Mouse (Mus musculus): ENCODE results near the gene Ube2d2b. TPM values are rescaled to one million over a fixed set of nuclear protein-coding genes. Genes with fewer than 3 reads are reported as not detected.
A peak's percentile ranks its signal among the peaks of the same experiment; 100 is the strongest.

The Ube2d2b gene
- polyA plus RNA-seq (2012; rRNA removed) = not detected in 2 replicates

GRCm38 (mm10) chr5:107829998-107830560, at the start of gene Ube2d2b:
TSS of gene Ube2d2b (plus strand) at chr5:107830099.
- TF ChIP-seq CTCF (IDR thresholded peaks at IDR 0.05; ENCODE audit: insufficient read depth, low read length) (no peak), POLR2A (IDR thresholded peaks at IDR 0.05; ENCODE audit: borderline replicate concordance, extremely low read depth, low read depth, low read length) (no peak)
- H3K4me1 ChIP-seq (ENCODE audit: control insufficient read depth, insufficient read depth, low read length) = peaks cover 5% of the 10 kb centered on the region; the same call in 1 of the 2 replicates
- no peak for DNase-seq
- no peak within 1 kb of the TSS for H3K4me3 ChIP-seq (replicated peaks; ENCODE audit: extremely low read depth, low read depth, low read length)
- 94% methylated on average over 22 of the region's 22 CpGs for WGBS

DNA sequence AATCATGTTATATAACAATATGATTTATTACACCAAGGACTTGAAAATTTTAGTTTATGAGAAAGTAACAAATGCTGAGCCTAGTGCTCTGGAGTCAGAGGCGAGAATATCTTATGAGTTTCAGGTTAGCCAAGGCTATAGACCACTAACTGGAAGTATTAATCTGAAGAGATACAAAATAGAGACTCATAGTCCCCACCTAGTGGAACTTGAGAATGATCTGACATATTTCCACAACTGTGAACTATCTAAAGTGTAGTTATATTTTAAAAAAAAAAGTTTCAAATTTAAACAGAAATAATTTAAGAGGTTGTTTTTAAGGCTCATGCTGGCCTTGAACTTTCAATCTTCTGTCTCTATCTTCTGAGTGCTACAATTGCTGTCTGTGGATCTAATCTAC, 47.5 kb upstream of the Ube2d2b start:
- Histone ChIP-seq H3K4me1 (ENCODE audit: control insufficient read depth, insufficient read depth, low read length) (no peaks in the 10 kb centered on the region), H3K4me3 (replicated peaks; ENCODE audit: extremely low read depth, low read depth, low read length) (no peak overlapping the region)
- 86% methylated on average over 1 of the region's 1 CpGs for WGBS
- TF ChIP-seq CTCF (IDR thresholded peaks at IDR 0.05; ENCODE audit: insufficient read depth, low read length) = no peak
- no peak for TF ChIP-seq POLR2A (IDR thresholded peaks at IDR 0.05; ENCODE audit: borderline replicate concordance, extremely low read depth, low read depth, low read length)
- no peak for DNase-seq

DNA sequence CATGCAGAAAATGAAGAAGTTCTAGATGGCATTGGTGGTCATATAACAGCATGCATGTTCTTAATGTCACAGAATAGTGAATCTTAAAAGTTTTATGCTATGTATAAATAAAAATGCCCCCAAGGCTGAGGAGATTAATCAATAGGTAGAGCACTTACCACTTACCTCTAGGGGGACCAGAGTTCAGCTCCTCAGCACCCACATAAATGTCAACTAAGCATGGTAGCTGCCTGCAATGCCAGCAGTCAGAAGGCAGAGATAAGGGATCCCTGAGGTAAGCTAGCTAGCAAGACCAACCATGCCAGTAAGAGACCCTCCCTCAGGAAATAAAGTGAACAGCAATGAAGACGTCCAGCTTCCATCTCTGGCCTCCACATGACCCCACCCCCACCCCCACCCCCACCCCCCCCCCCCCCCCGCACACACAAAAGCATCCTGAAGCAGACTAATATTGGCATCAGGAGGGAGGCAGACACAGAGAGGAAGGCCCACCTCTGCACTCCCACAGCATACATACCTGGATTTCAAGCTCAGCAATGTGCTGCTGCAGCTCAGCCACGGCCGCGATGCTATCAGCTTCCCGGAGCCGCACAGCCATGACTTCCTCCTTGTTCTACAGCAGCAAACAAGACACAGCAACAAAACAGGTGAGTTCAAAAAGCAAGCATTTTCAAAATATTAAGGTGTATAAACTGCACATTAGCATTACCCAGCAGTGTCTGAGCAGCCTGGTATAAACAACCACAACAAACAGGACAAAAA, 42.0 kb upstream of the Ube2d2b start:
- WGBS = 82% methylated on average over 7 of the region's 7 CpGs
- H3K4me1 ChIP-seq (ENCODE audit: control insufficient read depth, insufficient read depth, low read length) = no peaks in the 10 kb centered on the region; the same call in 1 of the 2 replicates
- DNase-seq = no peak
- no peak overlapping the region for H3K4me3 ChIP-seq (replicated peaks; ENCODE audit: extremely low read depth, low read depth, low read length)
- no peak for TF ChIP-seq CTCF (IDR thresholded peaks at IDR 0.05; ENCODE audit: insufficient read depth, low read length)
- TF ChIP-seq POLR2A (IDR thresholded peaks at IDR 0.05; ENCODE audit: borderline replicate concordance, extremely low read depth, low read depth, low read length) = no peak

GRCm38 (mm10) chr5:107789492-107789891, 40.4 kb upstream of the Ube2d2b start:
- no peak for DNase-seq
- 64% methylated on average over 5 of the region's 5 CpGs for WGBS
- TF ChIP-seq POLR2A (IDR thresholded peaks at IDR 0.05; ENCODE audit: borderline replicate concordance, extremely low read depth, low read depth, low read length) (no peak), CTCF (IDR thresholded peaks at IDR 0.05; ENCODE audit: insufficient read depth, low read length) (peak; percentile 68)
- Histone ChIP-seq H3K4me1 (ENCODE audit: control insufficient read depth, insufficient read depth, low read length) (no peaks in the 10 kb centered on the region; the same call in 1 of the 2 replicates), H3K4me3 (replicated peaks; ENCODE audit: extremely low read depth, low read depth, low read length) (no peak overlapping the region)

DNA sequence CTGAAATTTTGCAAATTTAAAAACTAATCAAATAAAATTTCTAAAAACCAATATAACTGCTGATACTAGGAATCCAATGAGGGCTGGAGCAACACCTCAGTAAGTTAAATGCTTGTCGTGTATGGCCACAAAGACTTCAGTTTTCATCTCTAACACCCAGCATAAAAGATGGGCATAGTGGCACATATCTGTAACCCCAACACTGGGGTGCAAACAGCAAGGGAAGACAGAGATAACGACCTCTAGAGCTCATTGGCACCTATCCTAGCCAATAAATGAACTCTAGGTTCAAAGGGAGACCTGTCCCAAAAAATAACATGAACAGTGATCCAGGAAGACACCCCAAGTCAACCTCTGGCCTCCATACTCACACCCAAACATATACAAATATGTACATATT, 37.9 kb upstream of the Ube2d2b start:
- TF ChIP-seq CTCF (IDR thresholded peaks at IDR 0.05; ENCODE audit: insufficient read depth, low read length) (no peak), POLR2A (IDR thresholded peaks at IDR 0.05; ENCODE audit: borderline replicate concordance, extremely low read depth, low read depth, low read length) (no peak)
- no peak for DNase-seq
- H3K4me3 ChIP-seq (replicated peaks; ENCODE audit: extremely low read depth, low read depth, low read length) = no peak overlapping the region
- 93% methylated on average over 2 of the region's 2 CpGs for WGBS
- no peaks in the 10 kb centered on the region; the same call in 1 of the 2 replicates for H3K4me1 ChIP-seq (ENCODE audit: control insufficient read depth, insufficient read depth, low read length)

DNA sequence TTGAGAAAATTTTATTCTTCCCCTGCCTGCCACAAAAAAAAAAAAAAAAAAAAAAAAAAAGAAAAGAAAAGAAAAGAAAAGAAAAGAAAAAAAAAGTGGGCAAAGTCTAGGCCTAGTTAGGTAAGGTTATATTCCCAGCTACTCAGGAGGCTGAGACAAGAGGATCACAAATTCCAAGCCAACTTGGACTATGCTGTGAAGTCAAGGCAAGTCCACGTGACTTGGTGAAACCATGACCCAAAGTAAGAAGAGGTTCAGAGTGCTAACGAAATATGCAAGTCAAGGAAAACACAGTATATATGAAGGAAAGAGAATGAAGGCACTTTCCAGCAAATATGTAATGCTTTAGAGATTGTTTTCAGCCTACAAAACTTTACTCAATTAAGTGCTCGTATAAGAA, 37.4 kb upstream of the Ube2d2b start:
- Histone ChIP-seq H3K4me3 (replicated peaks; ENCODE audit: extremely low read depth, low read depth, low read length) (no peak overlapping the region), H3K4me1 (ENCODE audit: control insufficient read depth, insufficient read depth, low read length) (no peaks in the 10 kb centered on the region; the same call in 1 of the 2 replicates)
- 79% methylated on average over 3 of the region's 3 CpGs for WGBS
- DNase-seq = no peak
- TF ChIP-seq POLR2A (IDR thresholded peaks at IDR 0.05; ENCODE audit: borderline replicate concordance, extremely low read depth, low read depth, low read length) = no peak
- TF ChIP-seq CTCF (IDR thresholded peaks at IDR 0.05; ENCODE audit: insufficient read depth, low read length) = no peak

GRCm38 (mm10) chr5:107793258-107793657, 36.6 kb upstream of the Ube2d2b start:
- 34% methylated on average over 3 of the region's 3 CpGs for WGBS
- Histone ChIP-seq H3K4me3 (replicated peaks; ENCODE audit: extremely low read depth, low read depth, low read length) (no peak overlapping the region), H3K4me1 (ENCODE audit: control insufficient read depth, insufficient read depth, low read length) (no peaks in the 10 kb centered on the region; the same call in 1 of the 2 replicates)
- peak; percentile 25 for DNase-seq
- TF ChIP-seq POLR2A (IDR thresholded peaks at IDR 0.05; ENCODE audit: borderline replicate concordance, extremely low read depth, low read depth, low read length) = no peak
- no peak for TF ChIP-seq CTCF (IDR thresholded peaks at IDR 0.05; ENCODE audit: insufficient read depth, low read length)

- H3K4me3 ChIP-seq (replicated peaks; ENCODE audit: extremely low read depth, low read depth, low read length) = no peak overlapping the region
- no peak for TF ChIP-seq POLR2A (IDR thresholded peaks at IDR 0.05; ENCODE audit: borderline replicate concordance, extremely low read depth, low read depth, low read length)
- TF ChIP-seq CTCF (IDR thresholded peaks at IDR 0.05; ENCODE audit: insufficient read depth, low read length) = no peak
- 17% methylated on average over 2 of the region's 2 CpGs for WGBS
- no peaks in the 10 kb centered on the region; the same call in 1 of the 2 replicates for H3K4me1 ChIP-seq (ENCODE audit: control insufficient read depth, insufficient read depth, low read length)
- no peak for DNase-seq
Measured at GRCm38 (mm10) chr5:107793927-107794326, 36.0 kb upstream of the Ube2d2b start.

- no peak for DNase-seq
- Histone ChIP-seq H3K4me3 (replicated peaks; ENCODE audit: extremely low read depth, low read depth, low read length) (no peak overlapping the region), H3K4me1 (ENCODE audit: control insufficient read depth, insufficient read depth, low read length) (no peaks in the 10 kb centered on the region)
- TF ChIP-seq POLR2A (IDR thresholded peaks at IDR 0.05; ENCODE audit: borderline replicate concordance, extremely low read depth, low read depth, low read length) = no peak
- no peak for TF ChIP-seq CTCF (IDR thresholded peaks at IDR 0.05; ENCODE audit: insufficient read depth, low read length)
- WGBS = 92% methylated on average over 6 of the region's 6 CpGs
Measured at GRCm38 (mm10) chr5:107798290-107798689, 31.6 kb upstream of the Ube2d2b start.

DNA sequence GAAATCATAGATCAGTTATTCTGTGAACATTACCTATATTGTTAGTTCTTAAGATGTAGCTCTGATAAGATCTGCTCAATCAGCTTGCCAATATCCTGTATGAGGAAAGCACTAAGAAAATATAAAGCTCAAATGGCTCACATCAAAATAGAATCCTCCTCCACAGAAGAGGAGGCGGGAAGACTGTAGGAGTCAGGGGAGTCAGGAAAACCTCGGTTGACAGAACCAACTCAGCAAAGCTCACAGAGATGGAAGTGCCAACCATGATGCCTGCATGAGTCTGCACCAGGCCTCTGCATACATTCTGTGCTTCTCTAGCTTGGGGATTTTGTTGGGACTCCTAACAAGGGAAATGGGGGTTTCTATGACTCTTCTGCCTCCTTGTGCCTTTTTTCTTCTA, 28.7 kb upstream of the Ube2d2b start:
- 87% methylated on average over 2 of the region's 2 CpGs for WGBS
- no peak for TF ChIP-seq CTCF (IDR thresholded peaks at IDR 0.05; ENCODE audit: insufficient read depth, low read length)
- TF ChIP-seq POLR2A (IDR thresholded peaks at IDR 0.05; ENCODE audit: borderline replicate concordance, extremely low read depth, low read depth, low read length) = no peak
- no peak overlapping the region for H3K4me3 ChIP-seq (replicated peaks; ENCODE audit: extremely low read depth, low read depth, low read length)
- H3K4me1 ChIP-seq (ENCODE audit: control insufficient read depth, insufficient read depth, low read length) = no peaks in the 10 kb centered on the region
- DNase-seq = no peak
